Mouse (Mus musculus) olfactory bulb, adult 2 months (tissue): ENCODE results near the gene Bicc1.

Experiments
- CTCF ChIP-seq: fragments of 200-500 bp; IDR thresholded peaks from 2 replicates; pipeline ENCODE4 v1.5.1; 2012; ENCODE audit warnings: low read depth, mild to moderate bottlenecking, low read length, moderate library complexity; ENCODE audit not compliant: insufficient read depth
- POLR2A ChIP-seq: fragments of 200-500 bp; IDR thresholded peaks from 2 replicates; pipeline ENCODE4 v1.6.1; 2012; ENCODE audit warnings: mild to moderate bottlenecking, low read depth, low read length, moderate library complexity; ENCODE audit not compliant: insufficient read depth

DNA sequence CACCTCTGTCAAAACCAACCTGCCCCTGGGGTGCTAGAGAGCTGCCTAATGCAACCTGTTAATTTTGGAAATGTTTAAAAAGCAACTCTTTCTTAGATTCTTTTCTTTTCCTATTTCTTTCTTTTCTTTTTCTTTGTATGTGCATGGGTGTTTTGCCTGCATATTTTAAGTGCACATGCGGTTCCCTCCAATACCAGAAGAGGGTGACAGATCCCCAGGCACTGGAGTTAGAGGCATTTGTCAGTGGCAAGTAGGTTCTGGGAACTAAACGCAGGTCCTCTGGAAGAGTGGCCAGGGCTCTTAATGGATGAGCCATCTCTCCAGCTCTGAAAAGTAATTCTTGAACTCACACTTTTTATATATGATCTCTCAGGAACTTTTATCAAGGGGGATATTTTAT, 66.2 kb downstream of the Bicc1 start:
- no peak for TF ChIP-seq POLR2A
- no peak for TF ChIP-seq CTCF
